Mouse (Mus musculus): Measurements from ENCODE around the gene Hamp. TPM values are rescaled to one million over a fixed set of nuclear protein-coding genes. Genes with fewer than 3 reads are reported as not detected.
A peak's percentile ranks its signal among the peaks of the same experiment; 100 is the strongest.

Hamp gene
- not detected in 2 replicates for polyA plus RNA-seq (2015; fragmentation: Nextera tagmentation; extraction: Ambion mirVana)

DNA sequence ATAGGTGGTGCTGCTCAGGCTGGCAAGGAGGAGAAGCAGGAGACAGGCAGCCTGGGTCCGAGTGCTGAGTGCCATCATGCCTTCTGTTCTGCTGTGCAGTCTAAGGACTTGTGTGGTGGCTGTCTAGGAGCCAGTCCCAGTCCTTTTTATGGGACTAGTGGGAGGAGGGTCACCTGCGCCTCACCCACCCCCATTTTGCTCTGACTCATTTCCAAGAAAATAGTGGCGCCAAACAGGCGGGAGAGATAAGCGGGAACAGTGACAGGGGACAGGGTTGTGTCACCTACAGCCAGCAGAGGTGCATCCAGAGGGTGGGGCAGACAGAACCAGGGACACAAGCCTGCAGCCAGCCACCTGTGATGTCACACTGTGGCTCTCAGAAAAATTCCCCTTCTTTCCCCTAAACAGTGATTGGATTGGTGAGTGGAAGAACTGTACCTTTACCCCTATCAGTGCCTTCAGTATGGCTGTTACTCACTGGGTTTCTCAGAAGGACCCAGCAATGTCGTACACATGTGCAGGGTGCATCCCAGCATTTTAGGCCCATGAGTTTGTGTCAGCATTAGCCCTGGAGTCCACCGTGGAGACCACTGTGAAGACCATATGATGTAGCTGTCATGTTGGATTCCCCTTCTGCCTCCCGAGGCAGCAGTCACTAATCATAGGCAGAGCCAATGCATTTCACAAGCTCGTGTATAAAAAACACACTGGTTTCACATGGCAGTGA, at the start of gene Hamp:
Hamp (minus strand) TSS at position 124 of the 727 bp plus-strand sequence.
- Histone ChIP-seq H3K27me3 (replicated peaks; ENCODE audit: control insufficient read depth, insufficient read depth, low read length) (no peaks in the 10 kb centered on the region), H3K4me2 (ENCODE audit: low read depth, low read length) (no peak within 1 kb of the TSS), H3K9ac (ENCODE audit: low read depth, low read length) (no peak within 1 kb of the TSS), H3K27ac (ENCODE audit: low read length) (no peak within 1 kb of the TSS), H3K36me3 (ENCODE audit: control insufficient read depth, insufficient read depth, low read length) (no peaks in the 10 kb centered on the region), H3K4me1 (ENCODE audit: control insufficient read depth, insufficient read depth, low read length) (no peaks in the 10 kb centered on the region), H3K9me3 (ENCODE audit: control insufficient read depth, low read length) (no peaks in the 10 kb centered on the region), H3K4me3 (ENCODE audit: low read length) (no peak within 1 kb of the TSS)
- 55% methylated on average over 9 of the region's 9 CpGs for WGBS
- 0 out of 2 replicates have a peak, but pooled peaks have one; percentile 33 for ATAC-seq

DNA sequence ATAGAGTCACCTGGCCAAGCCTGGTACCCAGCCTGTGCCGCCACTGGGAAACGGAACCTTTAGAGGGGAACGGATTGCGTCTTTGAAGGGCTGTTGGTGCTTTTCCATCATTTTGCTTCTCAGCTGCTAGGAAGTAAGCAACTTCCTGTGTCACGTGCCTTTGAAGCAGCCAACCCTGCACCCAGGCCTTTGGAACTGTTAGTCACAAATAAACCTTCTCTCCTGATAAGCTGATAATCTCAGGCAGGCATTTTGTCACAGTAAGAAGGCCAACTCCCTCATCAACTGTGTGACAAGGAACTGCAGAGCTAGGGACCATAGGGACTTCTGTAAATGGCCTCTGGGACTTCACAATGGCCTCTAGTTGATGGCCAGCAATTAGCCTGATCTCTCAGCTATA, 48.3 kb upstream of the Hamp start:
- H3K9ac ChIP-seq (ENCODE audit: low read depth, low read length) = no peak overlapping the region
- 79% methylated on average over 5 of the region's 5 CpGs for WGBS
- no peak overlapping the region for H3K27ac ChIP-seq (ENCODE audit: low read length)
- no peak overlapping the region for H3K4me2 ChIP-seq (ENCODE audit: low read depth, low read length)
- H3K9me3 ChIP-seq (ENCODE audit: control insufficient read depth, low read length) = no peaks in the 10 kb centered on the region
- H3K36me3 ChIP-seq (ENCODE audit: control insufficient read depth, insufficient read depth, low read length) = no peaks in the 10 kb centered on the region
- no peaks in the 10 kb centered on the region for H3K27me3 ChIP-seq (replicated peaks; ENCODE audit: control insufficient read depth, insufficient read depth, low read length)
- peak; percentile 28; the same call in 1 of the 2 replicates for ATAC-seq
- H3K4me1 ChIP-seq (ENCODE audit: control insufficient read depth, insufficient read depth, low read length) = no peaks in the 10 kb centered on the region
- no peak overlapping the region for H3K4me3 ChIP-seq (ENCODE audit: low read length)

DNA sequence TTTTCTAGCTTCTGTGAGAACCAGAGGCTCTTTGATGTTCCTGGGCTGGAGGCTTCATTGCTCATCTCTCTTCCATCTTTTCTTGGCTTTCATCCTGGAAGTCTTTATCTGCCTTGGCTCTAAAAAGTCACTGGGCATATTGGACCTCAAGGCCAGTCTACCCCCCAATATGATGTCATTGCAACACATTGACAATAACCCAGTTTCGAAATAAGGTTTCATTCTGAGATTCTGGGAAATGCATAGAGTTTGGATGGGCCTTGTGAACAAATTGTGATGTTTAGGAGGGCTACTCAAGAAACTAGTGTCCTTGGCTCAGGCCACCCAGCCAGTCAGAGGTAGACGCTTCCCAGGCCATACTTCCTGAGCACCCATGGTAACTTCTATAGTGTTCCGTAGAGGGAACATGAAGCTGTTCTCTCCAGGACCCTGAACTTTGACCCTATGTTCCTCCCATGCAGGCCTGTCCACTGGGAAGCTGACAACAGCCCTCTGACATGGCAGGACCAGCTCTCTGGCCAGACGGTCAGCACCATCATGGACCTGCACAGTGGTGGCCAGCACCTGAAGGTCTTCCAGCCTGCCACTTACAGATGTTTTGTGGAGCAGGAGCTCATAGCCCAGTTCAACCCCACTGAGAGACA, 44.8 kb upstream of the Hamp start:
- ATAC-seq = no peak
- Histone ChIP-seq H3K27me3 (replicated peaks; ENCODE audit: control insufficient read depth, insufficient read depth, low read length) (no peaks in the 10 kb centered on the region), H3K36me3 (ENCODE audit: control insufficient read depth, insufficient read depth, low read length) (no peaks in the 10 kb centered on the region), H3K27ac (ENCODE audit: low read length) (no peak overlapping the region), H3K9ac (ENCODE audit: low read depth, low read length) (no peak overlapping the region), H3K4me2 (ENCODE audit: low read depth, low read length) (no peak overlapping the region), H3K9me3 (ENCODE audit: control insufficient read depth, low read length) (no peaks in the 10 kb centered on the region), H3K4me1 (ENCODE audit: control insufficient read depth, insufficient read depth, low read length) (no peaks in the 10 kb centered on the region), H3K4me3 (ENCODE audit: low read length) (no peak overlapping the region)
- 86% methylated on average over 4 of the region's 4 CpGs for WGBS

DNA sequence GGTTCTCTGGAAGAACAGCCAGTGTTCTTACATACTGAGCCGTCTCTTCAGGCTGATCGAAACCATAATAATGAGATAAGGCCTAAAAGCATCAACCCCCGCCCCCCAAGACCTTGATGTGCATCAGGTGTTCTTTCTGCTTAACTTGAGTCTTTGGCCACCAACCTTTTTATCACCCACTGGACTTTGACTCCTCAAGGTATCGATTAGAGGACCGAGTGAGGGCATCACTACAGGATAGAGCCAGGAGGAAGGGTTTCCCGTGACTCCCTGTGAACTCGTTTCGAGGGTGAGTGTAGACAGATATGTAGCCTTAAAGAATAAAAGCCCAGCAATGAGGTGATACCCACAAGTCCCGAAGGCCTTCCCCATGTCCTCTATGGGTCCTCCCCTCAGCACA, 41.5 kb upstream of the Hamp start:
- 74% methylated on average over 9 of the region's 9 CpGs for WGBS
- no peaks in the 10 kb centered on the region for H3K9me3 ChIP-seq (ENCODE audit: control insufficient read depth, low read length)
- no peaks in the 10 kb centered on the region for H3K36me3 ChIP-seq (ENCODE audit: control insufficient read depth, insufficient read depth, low read length)
- H3K4me1 ChIP-seq (ENCODE audit: control insufficient read depth, insufficient read depth, low read length) = no peaks in the 10 kb centered on the region
- no peak overlapping the region for H3K4me3 ChIP-seq (ENCODE audit: low read length)
- H3K27me3 ChIP-seq (replicated peaks; ENCODE audit: control insufficient read depth, insufficient read depth, low read length) = no peaks in the 10 kb centered on the region
- H3K4me2 ChIP-seq (ENCODE audit: low read depth, low read length) = no peak overlapping the region
- peak; percentile 26; the same call in 1 of the 2 replicates for ATAC-seq
- H3K9ac ChIP-seq (ENCODE audit: low read depth, low read length) = no peak overlapping the region
- no peak overlapping the region for H3K27ac ChIP-seq (ENCODE audit: low read length)

DNA sequence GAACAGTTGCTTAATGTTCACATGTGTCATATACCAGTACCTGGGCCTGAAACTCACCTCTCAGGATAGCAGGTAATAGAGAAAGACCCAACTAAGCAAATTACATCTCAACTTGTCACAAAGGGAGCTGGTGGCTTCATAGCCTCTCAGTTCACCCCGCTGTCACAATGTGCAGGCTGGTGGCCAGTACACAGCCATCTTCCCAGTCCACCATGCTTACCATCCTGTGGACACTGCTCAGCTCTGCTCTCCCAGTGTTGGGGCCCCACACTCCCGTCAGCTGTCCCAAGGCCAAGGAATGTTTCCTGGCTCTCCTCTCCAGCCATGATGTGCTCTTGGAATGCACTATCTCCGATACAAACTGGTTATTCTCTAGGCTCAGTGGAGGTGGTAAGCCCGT, 37.9 kb upstream of the Hamp start:
- WGBS = 92% methylated on average over 4 of the region's 4 CpGs
- no peak for ATAC-seq
- H3K4me3 ChIP-seq (ENCODE audit: low read length) = no peak overlapping the region

DNA sequence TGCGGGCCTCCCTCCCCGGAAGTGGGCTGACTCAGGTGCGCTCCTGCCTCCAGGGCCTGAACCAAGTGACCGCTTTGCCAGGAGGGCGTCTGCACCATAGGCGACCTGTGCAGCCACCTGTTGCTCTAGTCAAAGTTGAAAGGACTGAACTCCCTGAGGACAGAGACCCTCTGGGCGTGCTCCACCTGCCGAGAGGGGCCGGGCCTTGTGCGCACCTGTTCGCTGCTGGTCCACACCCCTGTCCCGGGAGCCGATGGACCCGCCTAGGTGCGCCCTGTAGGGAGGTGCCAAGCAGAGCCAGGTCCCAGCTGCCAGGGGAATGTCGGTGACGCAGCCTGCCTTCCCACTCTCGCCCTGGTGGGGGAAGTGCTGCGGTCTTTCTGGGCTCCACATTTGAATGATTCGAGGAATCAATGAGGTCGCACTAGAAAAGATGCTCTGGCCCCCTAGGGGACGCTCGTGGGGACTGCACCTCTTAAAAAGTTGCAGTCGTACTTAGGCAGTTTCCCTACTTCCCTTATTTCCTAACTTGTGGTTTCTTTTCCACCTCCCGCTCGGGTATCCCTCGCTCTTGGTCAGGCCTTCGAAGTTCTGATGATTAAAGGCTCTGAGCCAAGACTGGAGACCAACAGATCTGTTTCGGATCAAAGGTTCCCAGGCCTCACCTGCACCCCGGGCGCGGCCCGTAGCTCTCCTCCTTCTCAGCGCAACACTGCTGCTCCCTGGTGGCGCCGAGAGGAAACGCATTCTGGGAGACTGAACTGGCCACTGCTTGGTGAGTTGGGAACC, 29.9 kb upstream of the Hamp start, which contains the start of gene Fam187b:
Fam187b (plus strand) TSS at position 290 of the 789 bp plus-strand sequence.
- Histone ChIP-seq H3K4me3 (ENCODE audit: low read length) (peak within 1 kb of the TSS; percentile 67), H3K27ac (ENCODE audit: low read length) (peak within 1 kb of the TSS; percentile 93), H3K4me2 (ENCODE audit: low read depth, low read length) (peak within 1 kb of the TSS; percentile 64), H3K9ac (ENCODE audit: low read depth, low read length) (peak within 1 kb of the TSS; percentile 77), H3K36me3 (ENCODE audit: control insufficient read depth, insufficient read depth, low read length) (peaks cover 3% of the 10 kb centered on the region; the same call in 1 of the 2 replicates), H3K4me1 (ENCODE audit: control insufficient read depth, insufficient read depth, low read length) (peaks cover 13% of the 10 kb centered on the region; the same call in 1 of the 2 replicates), H3K9me3 (ENCODE audit: control insufficient read depth, low read length) (0 out of 2 replicates have a peak, but pooled peaks cover 2% of the 10 kb centered on the region), H3K27me3 (replicated peaks; ENCODE audit: control insufficient read depth, insufficient read depth, low read length) (peaks cover 5% of the 10 kb centered on the region)
- under 1% methylated on average over 36 of the region's 37 CpGs for WGBS
- ATAC-seq = peak; percentile 95

More for the DNA sequence above, 37.9 kb upstream of the Hamp start:
- Histone ChIP-seq H3K36me3 (ENCODE audit: control insufficient read depth, insufficient read depth, low read length) (no peaks in the 10 kb centered on the region; the same call in 1 of the 2 replicates), H3K27ac (ENCODE audit: low read length) (no peak overlapping the region), H3K4me2 (ENCODE audit: low read depth, low read length) (no peak overlapping the region), H3K9me3 (ENCODE audit: control insufficient read depth, low read length) (0 out of 2 replicates have a peak, but pooled peaks cover 3% of the 10 kb centered on the region), H3K9ac (ENCODE audit: low read depth, low read length) (no peak overlapping the region), H3K4me1 (ENCODE audit: control insufficient read depth, insufficient read depth, low read length) (no peaks in the 10 kb centered on the region), H3K27me3 (replicated peaks; ENCODE audit: control insufficient read depth, insufficient read depth, low read length) (no peaks in the 10 kb centered on the region)

DNA sequence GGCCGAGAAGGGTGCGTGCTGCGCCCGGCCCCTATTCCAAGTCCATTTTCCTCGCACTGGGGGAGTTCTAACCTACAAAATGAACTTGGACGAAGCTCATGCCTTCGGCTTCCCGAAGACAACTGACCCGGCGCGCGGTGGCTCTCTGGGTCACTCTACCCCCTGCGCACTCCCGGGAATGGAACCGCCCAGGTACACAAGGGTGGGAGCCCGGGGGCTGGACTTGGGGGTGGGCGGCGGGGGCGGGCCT, 29.3 kb upstream of the Hamp start, which contains the start of gene Lsr:
Lsr (minus strand) TSS at position 214 of the 250 bp plus-strand sequence.
- H3K4me3 ChIP-seq (ENCODE audit: low read length) = peak within 1 kb of the TSS; percentile 67
- peaks cover 5% of the 10 kb centered on the region for H3K27me3 ChIP-seq (replicated peaks; ENCODE audit: control insufficient read depth, insufficient read depth, low read length)
- peak within 1 kb of the TSS; percentile 64 for H3K4me2 ChIP-seq (ENCODE audit: low read depth, low read length)
- H3K9ac ChIP-seq (ENCODE audit: low read depth, low read length) = peak within 1 kb of the TSS; percentile 77
- H3K27ac ChIP-seq (ENCODE audit: low read length) = peak within 1 kb of the TSS; percentile 93
- H3K4me1 ChIP-seq (ENCODE audit: control insufficient read depth, insufficient read depth, low read length) = peaks cover 13% of the 10 kb centered on the region; the same call in 1 of the 2 replicates
- peak; percentile 90 for ATAC-seq
- H3K36me3 ChIP-seq (ENCODE audit: control insufficient read depth, insufficient read depth, low read length) = peaks cover 3% of the 10 kb centered on the region; the same call in 1 of the 2 replicates
- WGBS = 0% methylated on average over 18 of the region's 19 CpGs
- H3K9me3 ChIP-seq (ENCODE audit: control insufficient read depth, low read length) = no peaks in the 10 kb centered on the region

DNA sequence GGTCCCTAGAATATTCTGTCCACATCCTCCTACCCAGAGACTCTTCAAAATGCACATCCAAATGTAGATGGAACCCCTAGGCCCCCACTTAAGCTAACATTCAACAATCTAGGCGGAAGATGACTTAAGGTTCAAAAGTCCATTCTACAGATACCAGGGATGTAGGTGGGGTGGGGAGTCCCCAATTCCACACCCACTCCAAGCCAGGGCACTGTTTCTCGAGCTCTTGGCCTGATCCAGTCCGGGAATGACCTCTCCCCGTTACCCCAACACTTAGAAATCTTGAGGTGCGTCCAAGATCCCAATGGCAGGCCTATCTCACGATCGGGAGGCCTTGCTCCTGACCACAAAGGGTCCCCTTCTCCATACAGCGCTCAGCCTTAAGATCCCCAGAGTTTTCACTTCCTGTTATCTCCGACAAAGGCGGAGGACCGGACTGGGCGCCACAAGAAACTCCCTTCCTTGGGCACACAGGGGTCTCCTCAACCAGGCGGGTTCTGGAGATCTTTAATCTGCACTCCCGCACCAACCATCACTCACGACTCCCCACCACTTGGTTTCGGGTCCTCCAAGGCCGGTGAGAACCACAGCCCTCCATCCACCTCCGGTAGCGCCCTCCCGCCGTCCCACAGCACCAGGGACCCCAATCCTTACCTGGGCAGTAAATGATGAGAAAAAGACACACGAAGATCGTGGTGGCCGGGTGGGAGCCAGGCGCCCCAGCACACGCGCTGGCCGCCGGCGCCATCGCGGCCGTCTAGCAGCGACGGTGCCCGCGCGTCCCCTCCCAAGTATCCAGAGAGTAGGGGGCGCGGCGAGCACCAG, 28.8 kb upstream of the Hamp start:
- peak overlapping the region; percentile 93 for H3K27ac ChIP-seq (ENCODE audit: low read length)
- peaks cover 13% of the 10 kb centered on the region; the same call in 1 of the 2 replicates for H3K4me1 ChIP-seq (ENCODE audit: control insufficient read depth, insufficient read depth, low read length)
- 5% methylated on average over 41 of the region's 41 CpGs for WGBS
- H3K36me3 ChIP-seq (ENCODE audit: control insufficient read depth, insufficient read depth, low read length) = peaks cover 3% of the 10 kb centered on the region; the same call in 1 of the 2 replicates
- H3K9ac ChIP-seq (ENCODE audit: low read depth, low read length) = peak overlapping the region; percentile 77
- H3K4me2 ChIP-seq (ENCODE audit: low read depth, low read length) = peak overlapping the region; percentile 64
- peak; percentile 54 for ATAC-seq
- peak overlapping the region; percentile 67 for H3K4me3 ChIP-seq (ENCODE audit: low read length)
- H3K9me3 ChIP-seq (ENCODE audit: control insufficient read depth, low read length) = no peaks in the 10 kb centered on the region
- peaks cover 5% of the 10 kb centered on the region for H3K27me3 ChIP-seq (replicated peaks; ENCODE audit: control insufficient read depth, insufficient read depth, low read length)

Measured in intestine, embryonic 16.5 days (tissue).